Mouse (Mus musculus): ENCODE data around the gene Gm20388.

GRCm38 (mm10) chr8:122333531-122333930 lies 2422.9 kb downstream of the Gm20388 start:
- no peak for TF ChIP-seq CTCF (IDR thresholded peaks at IDR 0.05; ENCODE audit: low read depth, low read length)
- no peak for TF ChIP-seq POLR2A (IDR thresholded peaks at IDR 0.05; ENCODE audit: insufficient read depth, low read length)
- no peak for TF ChIP-seq EP300 (IDR thresholded peaks at IDR 0.05; ENCODE audit: insufficient read depth, low read depth, low read length)

Measured in ES-Bruce4 (cell line).